Mouse (Mus musculus): ENCODE data around the gene Fam169b.

GRCm38 (mm10) chr7:68228491-68228890 is 45.1 kb upstream of the Fam169b start:
- TF ChIP-seq POLR2A (IDR thresholded peaks at IDR 0.05; ENCODE audit: borderline replicate concordance, insufficient read depth, low read length) (no peak), CTCF (IDR thresholded peaks at IDR 0.05; ENCODE audit: borderline replicate concordance, insufficient read depth, low read depth, low read length) (no peak)
